Mouse (Mus musculus) spleen, postnatal 10 days (tissue): Measurements from ENCODE around the gene Krt20.

Source experiments
- DNase-seq, 2 experiments: peaks; one replicate each; pipeline ENCODE4 v3.0.0; 2021 to 2022; ENCODE audit warnings: low spot score in 2 of 2

Krt20 gene

DNA sequence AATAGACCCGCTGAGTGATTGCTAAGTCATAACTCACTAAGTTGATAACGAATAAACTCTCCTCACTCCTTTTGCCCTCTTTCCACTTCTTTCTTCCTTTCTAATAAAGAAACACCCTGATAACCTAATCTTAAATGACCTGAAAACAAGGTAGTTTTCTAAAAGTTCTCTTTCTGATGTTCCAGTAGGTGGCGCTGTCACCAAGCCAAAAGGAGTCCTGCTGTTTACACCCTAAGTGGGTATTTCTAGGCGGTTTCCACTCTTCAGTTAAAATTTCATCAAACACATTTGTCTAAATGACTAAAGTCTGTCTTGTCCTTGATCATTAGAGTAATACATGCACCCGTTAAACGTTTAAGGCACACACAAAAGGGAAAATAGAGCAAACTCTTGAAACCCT is 24.7 kb downstream of the Krt20 start:
- peak in 1 of 2 experiments; percentile 32 for DNase-seq

GRCm38 (mm10) chr11:99406186-99406585 is 31.8 kb downstream of the Krt20 start:
- DNase-seq, result no peak

DNA sequence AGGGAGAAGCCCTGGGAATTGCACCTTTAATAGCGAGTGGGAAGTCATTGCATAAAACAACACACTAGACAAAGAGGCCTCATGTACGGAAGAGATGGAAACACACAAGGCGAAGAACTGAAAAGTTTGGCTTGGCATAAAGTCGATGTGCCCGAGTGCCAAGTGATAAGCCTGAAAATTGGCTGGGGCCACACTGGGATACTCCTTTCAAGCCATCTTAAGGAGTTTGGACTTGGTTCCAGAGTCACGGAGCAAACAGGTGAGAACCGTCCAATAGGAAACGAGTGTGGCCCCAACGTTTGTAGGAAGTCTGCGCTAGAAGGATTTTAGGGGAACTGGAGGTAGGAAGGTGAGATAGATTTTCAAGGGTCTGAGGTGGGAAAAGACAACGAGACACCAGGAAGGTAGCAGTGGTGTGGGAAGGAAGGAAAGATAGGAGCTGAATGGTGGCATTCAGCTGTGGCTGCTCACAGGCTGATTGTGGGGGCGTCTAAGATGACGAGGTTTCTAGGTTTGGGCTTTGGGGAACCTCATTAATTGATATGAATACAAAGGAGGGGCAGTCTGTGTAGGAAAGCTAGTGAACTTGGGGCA is 37.9 kb downstream of the Krt20 start:
- no peak for DNase-seq

- DNase-seq, result no peak
Observed at GRCm38 (mm10) chr11:99398832-99399231, 39.1 kb downstream of the Krt20 start.

GRCm38 (mm10) chr11:99398084-99398483 is 39.9 kb downstream of the Krt20 start:
- DNase-seq, result no peak

GRCm38 (mm10) chr11:99396661-99397060 is 41.3 kb downstream of the Krt20 start:
- DNase-seq, result no peak

- no peak for DNase-seq
Observed at GRCm38 (mm10) chr11:99396034-99396433, 41.9 kb downstream of the Krt20 start.

DNA sequence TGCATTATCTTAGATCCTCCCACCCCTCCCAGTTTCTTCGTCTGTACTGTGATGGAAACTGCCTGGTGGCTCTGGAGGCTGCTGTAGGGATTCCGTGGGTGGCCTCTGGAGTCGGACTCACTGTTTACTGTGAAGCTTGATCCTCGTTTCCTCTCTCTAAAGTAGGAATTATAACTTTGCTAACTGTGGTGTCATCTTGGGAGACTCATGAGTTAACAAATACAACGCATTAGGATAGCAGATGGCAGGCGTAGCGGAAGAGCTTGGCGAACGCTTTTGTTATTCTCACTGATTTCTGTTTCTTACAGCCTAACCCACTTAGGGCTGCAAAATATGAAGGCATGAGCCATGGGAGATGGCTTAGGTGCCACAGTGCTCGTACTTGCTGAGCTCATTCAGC is 45.5 kb downstream of the Krt20 start:
- no peak for DNase-seq

GRCm38 (mm10) chr11:99391375-99391774 is 46.6 kb downstream of the Krt20 start:
- no peak for DNase-seq

DNA sequence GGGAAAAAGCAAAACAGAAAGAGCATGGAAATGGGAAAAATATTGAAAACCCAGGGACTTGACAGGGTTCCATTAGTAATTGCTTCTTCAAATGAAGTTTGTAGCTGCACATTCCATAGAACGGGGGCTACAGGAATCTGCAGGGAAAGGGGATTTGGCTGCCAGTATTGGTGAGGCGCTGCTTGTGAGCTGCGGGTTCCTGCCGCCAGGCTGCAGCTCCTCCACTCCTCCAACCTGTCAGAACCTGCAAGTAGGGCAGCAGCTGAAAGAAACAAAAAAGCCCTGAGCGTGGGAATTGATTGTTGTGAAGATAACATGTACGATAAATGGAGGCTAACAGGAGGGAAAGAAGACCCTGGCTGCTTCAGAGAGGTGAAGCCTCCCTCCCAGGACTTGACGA is 47.1 kb downstream of the Krt20 start:
- DNase-seq, result no peak

- no peak for DNase-seq
Observed at GRCm38 (mm10) chr11:99389264-99389663, 48.7 kb downstream of the Krt20 start, which contains the start of gene Krt10. Krt10 (minus strand) TSS chr11:99389364.

DNA sequence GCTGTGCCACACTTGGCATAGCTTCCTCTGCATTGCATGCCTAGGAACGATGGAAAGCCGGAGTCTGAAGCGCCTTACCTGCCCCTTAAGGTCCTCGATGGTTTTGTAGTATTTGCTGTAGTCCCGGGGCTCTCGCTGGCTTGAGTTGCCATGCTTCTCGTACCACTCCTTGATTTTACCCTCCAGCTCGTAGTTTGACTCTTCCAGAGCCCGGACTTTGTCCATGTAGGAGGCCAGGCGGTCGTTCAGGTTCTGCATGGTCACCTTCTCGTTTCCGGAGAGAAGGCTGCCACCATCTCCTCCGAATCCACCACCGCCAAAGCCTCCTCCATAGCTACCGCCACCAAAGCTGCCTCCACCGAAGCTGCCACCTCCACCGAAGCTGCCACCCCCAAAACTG is 49.3 kb downstream of the Krt20 start:
- no peak for DNase-seq

- peak; percentile 39 to 82 for DNase-seq
Observed at GRCm38 (mm10) chr11:99385813-99386721, 51.9 kb downstream of the Krt20 start.

GRCm38 (mm10) chr11:99379568-99379967 is 58.4 kb downstream of the Krt20 start:
- DNase-seq, result peak; percentile 49 to 74
